Mouse (Mus musculus): ENCODE measurements around the gene Fam129b.
"Not testable (repeated sequence)": the region's sequence is repeated elsewhere in the genome, so short reads cannot be mapped to it uniquely, and the experiment has no call there.

Gene Fam129b

GRCm38 (mm10) chr2:32875675-32876489 is at the start of gene Fam129b:
Gene Fam129b (plus strand): TSS chr2:32876114.
- DNase-seq (ENCODE audit: low read depth), result no peak

- no peak for DNase-seq (ENCODE audit: low read depth)
Observed at GRCm38 (mm10) chr2:32828979-32829676, 46.8 kb upstream of the Fam129b start.

DNA sequence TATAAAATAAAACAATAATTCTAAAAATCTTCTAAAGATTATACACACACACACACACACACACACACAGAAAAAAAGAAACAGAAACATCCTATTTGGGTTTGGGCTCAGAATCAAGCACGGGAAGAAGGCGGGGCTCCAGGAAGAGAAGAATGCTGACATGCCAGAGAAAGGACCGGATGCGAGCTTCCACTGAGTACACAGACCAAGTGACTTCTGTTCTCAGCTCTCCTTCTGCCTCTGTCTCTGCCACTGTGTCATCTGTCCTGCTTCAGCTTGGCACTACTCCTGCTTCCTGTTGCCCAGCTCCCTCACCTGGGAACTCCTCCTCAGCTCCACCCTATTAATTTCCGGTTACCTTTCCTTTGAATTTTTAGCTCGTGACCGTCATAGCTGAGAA is 41.4 kb upstream of the Fam129b start:
- DNase-seq (ENCODE audit: low read depth), result no peak

- no peak for DNase-seq (ENCODE audit: low read depth)
Observed at GRCm38 (mm10) chr2:32835588-32835987, 40.3 kb upstream of the Fam129b start.

DNA sequence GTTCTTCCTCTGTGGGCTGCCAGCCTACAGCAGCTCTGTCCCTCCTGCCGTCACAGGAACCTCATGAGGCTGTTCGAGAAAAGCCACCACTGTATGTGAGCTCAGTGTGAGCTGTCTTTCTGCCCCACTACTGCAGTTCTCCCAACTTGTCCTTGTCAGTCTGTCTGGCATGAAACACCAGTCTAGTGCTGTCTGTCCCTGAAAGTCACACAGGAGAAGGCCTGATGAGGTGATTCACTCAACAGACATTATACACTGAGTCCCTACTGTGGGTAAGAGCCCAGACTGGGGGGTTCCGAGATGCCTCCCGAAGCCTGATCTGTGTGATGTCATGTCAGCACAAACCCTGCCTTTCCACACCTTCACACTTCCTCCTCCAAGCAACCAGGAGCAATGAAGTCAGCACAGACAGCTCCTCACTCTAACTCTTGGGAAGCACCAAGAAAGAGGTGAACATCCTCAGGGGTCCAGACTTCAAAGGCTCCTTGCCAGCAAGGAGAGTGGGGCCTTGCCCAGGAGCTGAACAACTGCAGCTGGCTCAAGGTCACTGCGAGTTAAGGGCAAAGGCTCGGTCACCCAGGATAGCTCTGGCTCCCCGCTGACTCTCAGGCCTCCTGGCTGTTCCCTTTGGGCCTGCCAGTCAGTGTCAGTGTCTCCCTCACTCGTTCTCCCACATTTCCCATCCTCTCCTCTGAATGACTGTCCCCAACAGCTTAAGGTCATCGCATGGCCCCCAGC is 37.6 kb upstream of the Fam129b start:
- no peak for DNase-seq (ENCODE audit: low read depth)

GRCm38 (mm10) chr2:32839261-32839660 is 36.7 kb upstream of the Fam129b start:
- no peak for DNase-seq (ENCODE audit: low read depth)

GRCm38 (mm10) chr2:32841099-32841498 is 34.8 kb upstream of the Fam129b start:
- no peak for DNase-seq (ENCODE audit: low read depth)

- DNase-seq (ENCODE audit: low read depth), result no peak
Observed at GRCm38 (mm10) chr2:32842558-32842957, 33.4 kb upstream of the Fam129b start.

GRCm38 (mm10) chr2:32845572-32846100 is 30.3 kb upstream of the Fam129b start:
- DNase-seq (ENCODE audit: low read depth), result no peak

DNA sequence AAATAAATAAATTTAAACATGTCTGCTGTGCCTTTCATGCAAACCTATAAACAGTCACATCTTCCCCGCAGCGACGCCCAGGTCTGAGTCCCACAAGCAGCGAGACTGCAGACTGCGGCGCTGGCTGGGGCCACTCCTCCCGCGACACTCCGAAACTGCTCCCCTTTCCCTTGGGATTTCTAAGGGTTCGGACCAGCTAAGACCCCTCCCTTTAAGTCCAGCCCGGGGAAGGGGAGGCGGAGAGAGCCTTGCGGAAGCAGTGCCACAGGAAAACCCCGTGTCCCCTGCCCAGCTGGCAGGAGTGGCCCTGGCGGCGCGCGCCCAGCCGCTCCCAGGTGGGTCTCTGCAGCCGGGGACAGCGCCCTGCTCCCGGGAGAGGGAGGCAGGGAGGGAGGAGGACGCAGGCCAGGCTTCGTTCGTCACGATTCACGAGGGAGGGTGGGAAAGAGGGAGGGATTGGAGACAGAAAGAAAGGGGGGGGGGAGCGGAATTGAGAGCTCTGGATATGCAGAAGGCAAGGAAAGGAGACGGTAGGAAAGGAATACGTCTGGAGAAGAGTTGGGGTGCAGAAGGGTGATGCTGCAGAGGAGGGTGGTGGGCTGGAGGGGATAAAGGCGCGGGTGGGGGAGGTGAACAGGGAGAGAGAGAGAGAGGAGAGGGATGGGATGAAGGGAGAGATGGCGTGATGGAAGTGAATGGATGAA is 29.7 kb upstream of the Fam129b start:
- no peak for DNase-seq (ENCODE audit: low read depth)

DNA sequence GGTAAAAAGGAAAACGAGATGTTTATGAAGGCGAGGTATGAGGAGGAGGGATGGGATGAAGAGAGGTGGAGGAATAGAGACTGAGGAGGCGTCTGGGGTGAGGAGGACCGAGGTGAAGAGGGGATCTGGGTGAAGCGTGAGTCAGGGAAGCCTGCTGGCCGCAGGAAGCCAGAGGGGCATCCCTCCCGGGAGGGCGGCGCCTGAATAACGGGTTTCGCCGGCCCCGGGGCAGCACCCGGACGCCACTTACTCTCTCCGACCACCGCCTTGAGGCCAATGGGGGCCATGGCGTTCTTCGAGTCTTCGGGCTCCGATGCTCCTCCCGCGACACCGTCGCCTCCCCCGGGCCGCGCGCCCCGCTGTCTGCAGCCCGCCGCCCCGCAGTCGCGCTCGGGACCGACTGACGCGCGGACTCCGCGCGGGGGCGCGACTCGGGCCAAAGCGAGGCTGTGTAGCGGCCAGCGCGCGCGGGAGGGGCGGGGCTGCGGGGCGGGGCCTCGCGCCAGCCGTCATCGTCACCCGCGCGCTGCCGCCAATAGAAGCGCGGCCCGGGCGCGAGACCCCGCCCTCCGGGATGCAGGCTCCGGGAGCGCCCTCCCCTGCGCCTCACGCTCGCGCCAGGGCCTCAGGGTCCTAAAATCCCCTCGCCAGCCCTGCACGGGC is 29.0 kb upstream of the Fam129b start, which contains the start of gene Stxbp1:
TSS of gene Stxbp1 (minus strand) at position 441 of the 663 bp plus-strand sequence.
- DNase-seq (ENCODE audit: low read depth), result peak; percentile 67

- DNase-seq (ENCODE audit: low read depth), result no peak
Observed at GRCm38 (mm10) chr2:32847468-32847821, 28.5 kb upstream of the Fam129b start.

DNA sequence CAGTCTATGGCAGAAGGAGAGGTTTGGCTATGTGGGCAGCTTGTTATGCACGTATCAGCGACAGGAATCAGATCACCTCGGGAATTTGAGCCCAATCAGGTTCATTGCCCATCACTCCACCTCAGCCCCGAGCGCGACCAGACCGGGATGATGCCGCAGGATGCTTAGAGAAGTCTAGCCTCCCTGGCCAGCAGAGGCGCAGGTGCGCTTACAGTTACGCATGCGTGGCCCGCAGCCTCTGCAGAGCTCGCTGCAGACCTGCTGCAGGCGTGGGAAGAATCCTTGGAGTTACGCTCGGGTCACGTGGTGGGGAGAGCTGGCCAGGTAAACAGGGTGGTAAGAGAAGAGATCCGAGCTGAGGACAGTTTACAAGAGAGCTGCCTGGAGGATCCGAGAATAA is 23.8 kb upstream of the Fam129b start:
- DNase-seq (ENCODE audit: low read depth), result no peak

DNA sequence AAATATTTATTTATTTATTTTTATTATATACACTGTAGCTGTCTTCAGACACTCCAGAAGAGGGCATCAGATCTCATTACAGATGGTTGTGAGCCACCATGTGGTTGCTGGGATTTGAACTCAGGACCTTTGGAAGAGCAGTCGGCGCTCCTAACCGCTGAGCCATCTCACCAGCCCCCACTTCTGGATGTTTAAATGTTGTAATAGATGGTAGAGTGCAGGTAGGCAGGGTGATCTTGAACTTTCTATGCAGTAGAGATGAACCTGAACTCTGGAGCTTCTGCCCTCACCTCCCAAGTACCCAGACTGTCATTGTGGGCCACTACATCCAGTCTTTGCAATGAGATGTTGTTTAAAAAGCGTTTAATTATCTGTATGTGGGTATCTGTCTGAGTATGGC is 22.2 kb upstream of the Fam129b start:
- not testable (repeated sequence) for DNase-seq (ENCODE audit: low read depth)

DNA sequence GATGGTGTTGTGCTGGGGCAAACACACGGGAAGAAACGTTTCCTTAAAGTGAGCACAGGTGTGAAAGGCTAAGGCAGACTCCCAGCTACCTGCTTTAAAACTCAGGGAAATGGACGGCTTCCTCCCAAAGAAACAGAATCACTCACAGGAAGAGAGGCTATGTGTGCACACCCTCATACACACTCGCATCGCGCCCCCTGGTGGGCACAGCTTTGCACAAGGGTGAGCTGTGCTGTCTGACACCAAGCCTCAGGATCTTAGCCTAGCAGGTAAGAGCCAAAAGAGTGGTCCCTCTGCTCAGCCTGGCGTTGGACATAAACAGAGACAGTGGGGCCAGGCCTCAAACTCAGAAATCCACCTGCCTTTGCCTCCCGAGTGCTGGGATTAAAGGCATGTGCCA is 21.7 kb upstream of the Fam129b start:
- DNase-seq (ENCODE audit: low read depth), result no peak

DNA sequence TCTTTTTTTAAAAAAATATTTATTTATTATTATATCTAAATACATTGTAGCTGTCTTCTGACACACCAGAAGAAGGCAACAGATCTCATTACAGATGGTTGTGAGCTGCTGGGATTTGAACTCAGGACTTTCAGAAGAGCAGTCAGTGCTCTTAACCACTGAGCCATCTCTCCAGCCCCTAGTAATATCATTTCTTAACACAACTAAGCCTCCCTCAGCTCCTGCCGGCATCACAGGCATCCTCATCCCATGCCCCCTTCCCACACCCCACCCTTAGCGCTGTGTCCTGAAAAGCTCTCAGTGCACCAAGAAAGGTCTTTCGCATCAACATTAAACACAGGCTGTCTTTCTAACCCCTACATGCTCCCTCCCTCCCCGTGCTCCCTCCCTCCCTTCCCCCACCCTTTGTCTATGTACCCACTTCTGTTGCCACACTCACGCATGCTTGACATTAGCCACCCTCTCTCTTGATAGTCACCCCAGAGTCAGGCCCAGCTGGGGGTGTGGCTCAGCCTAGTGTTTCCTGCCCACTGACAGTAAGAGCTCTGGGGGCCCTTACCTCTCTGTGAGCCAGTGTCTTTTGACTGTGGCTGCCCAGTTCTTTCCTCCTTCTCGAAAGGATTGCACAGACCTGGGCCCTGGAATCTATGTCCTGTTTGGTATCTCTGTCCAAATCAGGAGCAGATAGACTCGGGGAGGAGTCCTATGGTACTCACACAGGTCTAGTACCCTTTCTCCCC is 20.7 kb upstream of the Fam129b start:
- no peak for DNase-seq (ENCODE audit: low read depth)

DNA sequence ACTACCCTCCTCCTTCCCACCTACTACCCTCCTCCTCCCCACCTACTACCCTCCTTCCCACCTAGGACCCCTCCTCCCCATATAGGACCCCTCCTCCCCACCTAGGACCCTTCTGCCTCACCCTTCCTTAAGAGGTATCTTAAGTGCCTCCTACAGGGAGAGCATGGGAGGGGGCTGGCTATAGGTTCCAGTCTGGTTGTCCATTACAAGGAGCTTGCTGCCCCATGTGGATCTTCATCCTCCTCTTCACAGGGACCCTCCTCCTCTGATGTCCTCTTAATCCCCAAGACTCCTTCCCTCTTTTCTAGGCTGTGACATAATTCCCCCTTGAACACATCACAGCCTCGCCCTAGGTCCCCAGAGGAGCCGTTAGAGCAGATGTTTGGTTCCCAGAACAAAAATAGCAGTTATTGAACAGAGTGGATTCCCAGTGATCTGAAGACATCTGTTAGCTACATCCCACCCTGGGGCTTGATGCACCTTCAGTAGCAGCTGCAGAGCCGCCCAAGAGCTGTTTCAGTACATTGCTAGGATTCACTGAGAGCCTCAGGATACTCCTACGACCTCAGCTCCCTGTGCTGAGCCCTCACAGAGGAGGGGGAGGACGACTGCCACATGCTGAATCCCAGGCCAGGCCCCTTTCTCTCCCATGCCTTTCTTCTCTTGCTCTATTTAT is 20.0 kb upstream of the Fam129b start:
- DNase-seq (ENCODE audit: low read depth), result no peak

DNA sequence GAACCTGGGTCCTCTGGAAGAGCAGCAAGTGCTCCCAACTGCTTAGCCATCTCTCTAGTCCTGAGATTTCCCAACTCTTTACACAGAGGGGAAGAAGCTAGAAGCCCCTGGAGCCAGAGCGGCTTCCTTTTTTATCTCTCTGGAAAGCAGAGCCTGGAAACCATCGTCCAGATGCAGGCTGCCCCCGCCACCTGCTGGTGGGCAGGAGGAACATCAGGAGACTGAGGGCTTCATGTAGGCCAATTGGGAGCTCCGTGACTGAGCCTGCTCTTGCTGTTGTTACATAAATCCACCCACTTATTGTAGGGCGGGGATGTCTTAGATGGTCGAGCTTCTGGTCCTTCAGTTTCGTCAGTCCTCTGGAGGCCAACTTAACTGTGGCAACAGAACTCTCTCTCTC is 18.3 kb upstream of the Fam129b start:
- no peak for DNase-seq (ENCODE audit: low read depth)

- DNase-seq (ENCODE audit: low read depth), result no peak
Observed at GRCm38 (mm10) chr2:32859010-32859621, 16.8 kb upstream of the Fam129b start.

DNA sequence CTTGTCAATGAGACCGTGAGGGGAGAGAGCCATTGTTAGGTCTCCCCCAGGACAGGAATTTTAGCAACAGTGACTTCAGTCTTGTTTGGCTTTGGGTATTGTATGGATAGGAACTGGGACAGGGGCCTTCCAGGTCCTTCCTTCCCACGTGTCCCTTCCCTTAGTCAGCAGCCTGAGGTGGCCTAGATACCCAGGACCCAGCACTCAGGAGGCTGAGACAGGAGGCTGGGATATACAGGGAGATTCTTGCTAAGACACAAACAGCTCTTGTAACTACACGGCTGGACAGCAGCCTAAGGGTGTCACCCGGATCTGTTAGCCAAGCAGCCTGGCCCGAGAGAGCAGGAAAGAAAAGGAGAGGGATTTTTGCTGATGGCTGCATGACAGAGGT is 16.3 kb upstream of the Fam129b start:
- no peak for DNase-seq (ENCODE audit: low read depth)

Data from fibroblast of lung, adult 2 months (primary cell).